Mouse (Mus musculus): ENCODE data around the gene Lrrc31. TPM values are rescaled to one million over a fixed set of nuclear protein-coding genes. Genes with fewer than 3 reads are reported as not detected.

Gene Lrrc31
- polyA plus RNA-seq, 1 experiment from 2014 or later = not detected

GRCm38 (mm10) chr3:30650062-30650841, 49.4 kb downstream of the Lrrc31 start:
- peak overlapping the region; percentile 69 for H3K4me2 ChIP-seq (ENCODE audit: low read length)
- H3K4me3 ChIP-seq (ENCODE audit: low read depth, low read length) = peak overlapping the region; percentile 35
- H3K9me3 ChIP-seq (replicated peaks; ENCODE audit: control insufficient read depth, low read length) = no peaks in the 10 kb centered on the region
- ATAC-seq (peak; percentile 64), DNase-seq (ENCODE audit: low spot score) (peak; percentile 20)
- peak overlapping the region; percentile 40; the same call in 1 of the 2 replicates for H3K9ac ChIP-seq (ENCODE audit: low read length)
- H3K27me3 ChIP-seq (replicated peaks; ENCODE audit: control insufficient read depth, insufficient read depth, low read length) = peaks cover 3% of the 10 kb centered on the region
- H3K27ac ChIP-seq (ENCODE audit: low read depth, low read length) = no peak overlapping the region
- H3K36me3 ChIP-seq (ENCODE audit: control insufficient read depth, insufficient read depth, low read length) = no peaks in the 10 kb centered on the region
- under 1% methylated on average over 41 of the region's 41 CpGs for WGBS
- H3K4me1 ChIP-seq (ENCODE audit: control insufficient read depth, insufficient read depth, low read length) = peaks cover 5% of the 10 kb centered on the region; the same call in 1 of the 2 replicates

- Histone ChIP-seq H3K27me3 (replicated peaks; ENCODE audit: control insufficient read depth, insufficient read depth, low read length) (peaks cover 3% of the 10 kb centered on the region), H3K4me1 (ENCODE audit: control insufficient read depth, insufficient read depth, low read length) (peaks cover 5% of the 10 kb centered on the region; the same call in 1 of the 2 replicates), H3K4me3 (ENCODE audit: low read depth, low read length) (no peak overlapping the region), H3K27ac (ENCODE audit: low read depth, low read length) (no peak overlapping the region), H3K36me3 (ENCODE audit: control insufficient read depth, insufficient read depth, low read length) (no peaks in the 10 kb centered on the region), H3K9me3 (replicated peaks; ENCODE audit: control insufficient read depth, low read length) (no peaks in the 10 kb centered on the region), H3K9ac (ENCODE audit: low read length) (no peak overlapping the region), H3K4me2 (ENCODE audit: low read length) (no peak overlapping the region)
- WGBS = 79% methylated on average over 2 of the region's 2 CpGs
- DNase-seq (ENCODE audit: low spot score) (no peak), ATAC-seq (no peak)
These were observed 51.2 kb downstream of the Lrrc31 start for GRCm38 (mm10) chr3:30648466-30648865.

- Histone ChIP-seq H3K27me3 (replicated peaks; ENCODE audit: control insufficient read depth, insufficient read depth, low read length) (peaks cover 3% of the 10 kb centered on the region), H3K9ac (ENCODE audit: low read length) (peak within 1 kb of the TSS; percentile 53), H3K9me3 (replicated peaks; ENCODE audit: control insufficient read depth, low read length) (no peaks in the 10 kb centered on the region), H3K4me2 (ENCODE audit: low read length) (peak within 1 kb of the TSS; percentile 53), H3K36me3 (ENCODE audit: control insufficient read depth, insufficient read depth, low read length) (no peaks in the 10 kb centered on the region), H3K4me3 (ENCODE audit: low read depth, low read length) (peak within 1 kb of the TSS; percentile 20), H3K4me1 (ENCODE audit: control insufficient read depth, insufficient read depth, low read length) (peaks cover 5% of the 10 kb centered on the region; the same call in 1 of the 2 replicates), H3K27ac (ENCODE audit: low read depth, low read length) (no peak within 1 kb of the TSS)
- peak; percentile 71 for DNase-seq (ENCODE audit: low spot score)
- 2% methylated on average over 25 of the region's 25 CpGs for WGBS
- peak; percentile 84 for ATAC-seq
These were observed 52.1 kb downstream of the Lrrc31 start, which contains the start of gene Lrrc34 for GRCm38 (mm10) chr3:30647440-30648090. Gene Lrrc34 (minus strand): TSS chr3:30647869.

GRCm38 (mm10) chr3:30646761-30647160, 52.9 kb downstream of the Lrrc31 start:
- peaks cover 5% of the 10 kb centered on the region; the same call in 1 of the 2 replicates for H3K4me1 ChIP-seq (ENCODE audit: control insufficient read depth, insufficient read depth, low read length)
- 52% methylated on average over 8 of the region's 8 CpGs for WGBS
- H3K9ac ChIP-seq (ENCODE audit: low read length) = no peak overlapping the region
- no peak for ATAC-seq
- H3K27ac ChIP-seq (ENCODE audit: low read depth, low read length) = no peak overlapping the region
- no peaks in the 10 kb centered on the region for H3K36me3 ChIP-seq (ENCODE audit: control insufficient read depth, insufficient read depth, low read length)
- no peak for DNase-seq (ENCODE audit: low spot score)
- no peaks in the 10 kb centered on the region for H3K9me3 ChIP-seq (replicated peaks; ENCODE audit: control insufficient read depth, low read length)
- peaks cover 3% of the 10 kb centered on the region for H3K27me3 ChIP-seq (replicated peaks; ENCODE audit: control insufficient read depth, insufficient read depth, low read length)
- no peak overlapping the region for H3K4me2 ChIP-seq (ENCODE audit: low read length)
- H3K4me3 ChIP-seq (ENCODE audit: low read depth, low read length) = no peak overlapping the region

GRCm38 (mm10) chr3:30644207-30644606, 55.4 kb downstream of the Lrrc31 start, which contains the start of gene Lrriq4:
Gene Lrriq4 (plus strand): TSS chr3:30644507.
- ATAC-seq (no peak), DNase-seq (ENCODE audit: low spot score) (no peak)
- Histone ChIP-seq H3K9ac (ENCODE audit: low read length) (no peak within 1 kb of the TSS), H3K9me3 (replicated peaks; ENCODE audit: control insufficient read depth, low read length) (no peaks in the 10 kb centered on the region), H3K27ac (ENCODE audit: low read depth, low read length) (no peak within 1 kb of the TSS), H3K36me3 (ENCODE audit: control insufficient read depth, insufficient read depth, low read length) (no peaks in the 10 kb centered on the region), H3K4me3 (ENCODE audit: low read depth, low read length) (no peak within 1 kb of the TSS), H3K4me2 (ENCODE audit: low read length) (no peak within 1 kb of the TSS), H3K4me1 (ENCODE audit: control insufficient read depth, insufficient read depth, low read length) (no peaks in the 10 kb centered on the region), H3K27me3 (replicated peaks; ENCODE audit: control insufficient read depth, insufficient read depth, low read length) (no peaks in the 10 kb centered on the region; the same call in 1 of the 2 replicates)
- WGBS = 71% methylated on average over 2 of the region's 2 CpGs

- 83% methylated on average over 4 of the region's 4 CpGs for WGBS
- no peaks in the 10 kb centered on the region for H3K9me3 ChIP-seq (replicated peaks; ENCODE audit: control insufficient read depth, low read length)
- no peaks in the 10 kb centered on the region for H3K36me3 ChIP-seq (ENCODE audit: control insufficient read depth, insufficient read depth, low read length)
- H3K27me3 ChIP-seq (replicated peaks; ENCODE audit: control insufficient read depth, insufficient read depth, low read length) = no peaks in the 10 kb centered on the region
- H3K27ac ChIP-seq (ENCODE audit: low read depth, low read length) = no peak overlapping the region
- ATAC-seq = no peak
- no peak for DNase-seq (ENCODE audit: low spot score)
- H3K4me2 ChIP-seq (ENCODE audit: low read length) = no peak overlapping the region
- H3K4me1 ChIP-seq (ENCODE audit: control insufficient read depth, insufficient read depth, low read length) = no peaks in the 10 kb centered on the region
- no peak overlapping the region for H3K9ac ChIP-seq (ENCODE audit: low read length)
- no peak overlapping the region for H3K4me3 ChIP-seq (ENCODE audit: low read depth, low read length)
These were observed 64.0 kb downstream of the Lrrc31 start for GRCm38 (mm10) chr3:30635629-30636028.

- H3K27ac ChIP-seq (ENCODE audit: low read depth, low read length) = no peak overlapping the region
- no peaks in the 10 kb centered on the region for H3K4me1 ChIP-seq (ENCODE audit: control insufficient read depth, insufficient read depth, low read length)
- no peaks in the 10 kb centered on the region for H3K9me3 ChIP-seq (replicated peaks; ENCODE audit: control insufficient read depth, low read length)
- H3K36me3 ChIP-seq (ENCODE audit: control insufficient read depth, insufficient read depth, low read length) = no peaks in the 10 kb centered on the region
- H3K9ac ChIP-seq (ENCODE audit: low read length) = no peak overlapping the region
- no peak overlapping the region for H3K4me2 ChIP-seq (ENCODE audit: low read length)
- 57% methylated on average over 3 of the region's 3 CpGs for WGBS
- no peaks in the 10 kb centered on the region for H3K27me3 ChIP-seq (replicated peaks; ENCODE audit: control insufficient read depth, insufficient read depth, low read length)
- ATAC-seq (no peak), DNase-seq (ENCODE audit: low spot score) (no peak)
- H3K4me3 ChIP-seq (ENCODE audit: low read depth, low read length) = no peak overlapping the region
These were observed 66.0 kb downstream of the Lrrc31 start for GRCm38 (mm10) chr3:30633681-30634080.
